Mouse (Mus musculus) CH12.LX (cell line): Measurements from ENCODE around the gene Hoxa9. TPM values are rescaled to one million over a fixed set of nuclear protein-coding genes. Genes with fewer than 3 reads are reported as not detected.

Experiments
- DNase-seq: peaks from one replicate; pipeline ENCODE4 v3.0.0-alpha.2; 2013; ENCODE audit errors: extremely low read depth
- H3K27ac ChIP-seq: 2 replicates; pipeline ENCODE4 v1.5.1; 2012; ENCODE audit warnings: low read depth, mild to moderate bottlenecking, control low read depth, moderate library complexity; ENCODE audit not compliant: insufficient read depth
- H3K27me3 ChIP-seq: replicated peaks from 2 replicates; pipeline ENCODE3; 2012; ENCODE audit warnings: inconsistent platforms
- H3K36me3 ChIP-seq, 2 experiments: replicated peaks in 1 of 2; 2 replicates each; pipeline versions ENCODE3 to v1.6.1; 2012; ENCODE audit warnings: inconsistent platforms in 1 of 2, low read length in 1 of 2, mild to moderate bottlenecking in 1 of 2, mixed read lengths in 1 of 2, moderate library complexity in 1 of 2; ENCODE audit not compliant: control insufficient read depth in 1 of 2, insufficient read depth in 1 of 2
- H3K4me1 ChIP-seq, 2 experiments: 2 replicates each; pipeline ENCODE4 v1.6.1; 2012; ENCODE audit warnings: inconsistent platforms in 1 of 2, moderate library complexity in 1 of 2; ENCODE audit not compliant: insufficient read depth in 2 of 2, control insufficient read depth in 1 of 2
- H3K4me2 ChIP-seq: 2 replicates; pipeline ENCODE4 v1.6.1; 2012; ENCODE audit warnings: low read depth, mild to moderate bottlenecking, control low read depth; ENCODE audit not compliant: poor library complexity, insufficient read depth, severe bottlenecking
- H3K4me3 ChIP-seq, 3 experiments: fragments of 150-350 bp in 1 of 3; sonication (generic) in 1 of 3; replicated peaks in 1 of 3; 2 replicates each; pipeline versions ENCODE3 to v1.5.1; 2011 to 2012; ENCODE audit warnings: low read depth in 2 of 3, low read length in 2 of 3, mild to moderate bottlenecking in 2 of 3, moderate library complexity in 2 of 3, control low read depth in 1 of 3, improper control_type of control experiment in 1 of 3, inconsistent platforms in 1 of 3, mixed read lengths in 1 of 3; ENCODE audit not compliant: poor library complexity in 1 of 3
- H3K79me2 ChIP-seq: replicated peaks from 2 replicates; pipeline ENCODE4 v1.6.1; 2012; ENCODE audit warnings: mild to moderate bottlenecking, moderate library complexity; ENCODE audit not compliant: control insufficient read depth, poor library complexity, insufficient read depth, severe bottlenecking; ENCODE audit errors: extremely low read depth
- H3K9ac ChIP-seq: 2 replicates; pipeline ENCODE4 v1.6.1; 2012; ENCODE audit warnings: low read depth, mild to moderate bottlenecking, control low read depth, moderate library complexity; ENCODE audit not compliant: insufficient read depth
- H3K9me3 ChIP-seq: replicated peaks from 2 replicates; pipeline ENCODE3; 2012; ENCODE audit warnings: low read length, inconsistent platforms, mixed read lengths
- BHLHE40 ChIP-seq: IDR thresholded peaks from 2 replicates; pipeline ENCODE4 v1.6.1; 2011; ENCODE audit warnings: mild to moderate bottlenecking, low read depth, low read length, improper control_type of control experiment
- CTCF ChIP-seq, 2 experiments: IDR thresholded peaks in 1 of 2; conservative IDR thresholded peaks in 1 of 2; 2 replicates each; pipeline ENCODE4 v1.5.1; 2011 to 2012; ENCODE audit warnings: low read depth in 2 of 2, low read length in 2 of 2, improper control_type of control experiment in 1 of 2, inconsistent platforms in 1 of 2, mild to moderate bottlenecking in 1 of 2, moderate library complexity in 1 of 2
- E2F4 ChIP-seq: IDR thresholded peaks from 2 replicates; pipeline ENCODE4 v1.6.1; 2011; ENCODE audit warnings: low read depth, low read length, improper control_type of control experiment; ENCODE audit not compliant: insufficient replicate concordance
- ELF1 ChIP-seq: IDR thresholded peaks from 2 replicates; pipeline ENCODE4 v1.6.1; 2014; ENCODE audit warnings: low read depth, mild to moderate bottlenecking, inconsistent platforms, low read length, improper control_type of control experiment
- MAFK ChIP-seq: IDR thresholded peaks from 2 replicates; pipeline ENCODE4 v1.6.1; 2011; ENCODE audit warnings: low read length, improper control_type of control experiment; ENCODE audit not compliant: insufficient replicate concordance
- MAX ChIP-seq: IDR thresholded peaks from 2 replicates; pipeline ENCODE4 v1.6.1; 2011; ENCODE audit warnings: low read length, improper control_type of control experiment
- MAZ ChIP-seq: IDR thresholded peaks from 2 replicates; pipeline ENCODE4 v1.6.1; 2012; ENCODE audit warnings: low read depth, mild to moderate bottlenecking, inconsistent platforms, low read length, improper control_type of control experiment, moderate library complexity
- MEF2A ChIP-seq: IDR thresholded peaks from 2 replicates; pipeline ENCODE4 v1.6.1; 2014; ENCODE audit warnings: low read depth, mild to moderate bottlenecking, inconsistent platforms, low read length, improper control_type of control experiment, borderline replicate concordance
- MXI1 ChIP-seq: IDR thresholded peaks from 2 replicates; pipeline ENCODE4 v1.6.1; 2011; ENCODE audit warnings: mild to moderate bottlenecking, low read depth, low read length, improper control_type of control experiment
- MYC ChIP-seq: IDR thresholded peaks from 2 replicates; pipeline ENCODE4 v1.6.1; 2011; ENCODE audit warnings: low read depth, mild to moderate bottlenecking, improper control_type of control experiment, low read length
- NELFE ChIP-seq: IDR thresholded peaks from 2 replicates; pipeline ENCODE4 v1.6.1; 2011; ENCODE audit warnings: low read depth, low read length, improper control_type of control experiment
- PAX5 ChIP-seq: IDR thresholded peaks from 2 replicates; pipeline ENCODE4 v1.6.1; 2012; ENCODE audit warnings: low read length, inconsistent platforms, mixed read lengths
- POLR2AphosphoS2 ChIP-seq: IDR thresholded peaks from 2 replicates; pipeline ENCODE4 v1.6.1; 2011; ENCODE audit warnings: low read depth, low read length, improper control_type of control experiment
- SMC3 ChIP-seq: IDR thresholded peaks from 2 replicates; pipeline ENCODE4 v1.6.1; 2011; ENCODE audit warnings: low read depth, low read length, improper control_type of control experiment
- TBP ChIP-seq: conservative IDR thresholded peaks from 2 replicates; pipeline ENCODE4 v1.6.1; 2011; ENCODE audit warnings: low read depth, low read length, improper control_type of control experiment
- TCF12 ChIP-seq: IDR thresholded peaks from 2 replicates; pipeline ENCODE4 v1.6.1; 2014; ENCODE audit warnings: low read depth, mild to moderate bottlenecking, inconsistent platforms, low read length, improper control_type of control experiment
- UBTF ChIP-seq: IDR thresholded peaks from 2 replicates; pipeline ENCODE4 v1.6.1; 2012; ENCODE audit warnings: low read depth, mild to moderate bottlenecking, inconsistent platforms, low read length, improper control_type of control experiment, moderate library complexity
- USF1 ChIP-seq: IDR thresholded peaks from 2 replicates; pipeline ENCODE4 v1.6.1; 2014; ENCODE audit warnings: low read depth, mild to moderate bottlenecking, inconsistent platforms, low read length, improper control_type of control experiment
- USF2 ChIP-seq: conservative IDR thresholded peaks from 2 replicates; pipeline ENCODE4 v1.6.1; 2011; ENCODE audit warnings: low read depth, low read length, improper control_type of control experiment
- ZC3H11A ChIP-seq: IDR thresholded peaks from 2 replicates; pipeline ENCODE4 v1.6.1; 2012; ENCODE audit warnings: low read depth, mild to moderate bottlenecking, inconsistent platforms, low read length, improper control_type of control experiment
- ZKSCAN1 ChIP-seq: IDR thresholded peaks from 2 replicates; pipeline ENCODE4 v1.6.1; 2012; ENCODE audit warnings: low read depth, inconsistent platforms, low read length, improper control_type of control experiment, borderline replicate concordance
- ZNF384 ChIP-seq: IDR thresholded peaks from 2 replicates; pipeline ENCODE4 v1.6.1; 2012; ENCODE audit warnings: low read depth, low read length, improper control_type of control experiment, inconsistent platforms
- dilution Hi-C: fragments of 300-500 bp; cut with MboI; formaldehyde crosslinking; loops from 2 replicates; pipeline ENCODE4 v1.14.3; 2020; ENCODE audit warnings: low sequenced_read_pairs; ENCODE audit not compliant: extremely low pct_unique_long_range_greater_than_20kb, extremely low pct_ligation_motif_present
- in situ Hi-C: fragments of 300-500 bp; cut with MboI; formaldehyde crosslinking; loops from 3 replicates; pipeline ENCODE4 v1.14.3; 2019; ENCODE audit warnings: low sequenced_read_pairs, low pct_ligation_motif_present, low pct_unique_long_range_greater_than_20kb, mixed read lengths
- polyA plus RNA-seq: library from polyadenylated mRNA; unstranded; fragments of >175 nt; gene quantifications from 2 replicates; pipeline ENCODE4 v1.2.1, GENCODE M21; 2012; ENCODE audit warnings: low read depth; ENCODE audit not compliant: insufficient read length
- total RNA-seq, 2 experiments: library from RNA; depleted of rRNA; stranded (reverse); fragments of 300-350 nt in 1 of 2; fragments of >200 nt in 1 of 2; gene quantifications; 2 replicates each; pipeline ENCODE4 v1.2.3; 2012 to 2014

The Hoxa9 gene
- total and polyA plus RNA-seq, 3 experiments: 0.30 to 0.47 (median 0.30) TPM

DNA sequence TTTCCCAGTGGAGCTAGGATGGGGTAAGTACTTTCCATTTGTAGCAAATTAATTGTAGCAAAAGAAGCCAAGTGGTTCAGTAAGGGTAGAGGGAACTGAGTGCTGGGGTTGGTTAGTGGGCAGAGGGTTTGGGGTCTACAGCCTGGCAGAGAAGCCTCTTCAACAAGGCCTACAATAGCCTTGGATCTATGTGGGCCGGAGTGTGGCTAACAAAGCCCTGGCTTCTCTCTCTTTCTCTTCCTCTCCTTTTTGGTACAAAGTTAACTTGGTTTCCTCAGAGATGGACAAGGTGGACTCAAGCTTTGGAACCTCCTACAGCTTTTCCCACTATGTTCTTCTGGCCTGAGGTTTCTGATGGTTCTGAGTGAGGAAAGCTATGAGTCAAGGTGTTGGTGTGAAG lies 29.6 kb downstream of the Hoxa9 start:
- H3K4me1 ChIP-seq: peaks cover 0 to 5% of the 10 kb centered on the region in 2 experiments; a peak in 1 of 4 replicates
- no peak overlapping the region for H3K4me2 ChIP-seq
- no peaks in the 10 kb centered on the region for H3K79me2 ChIP-seq
- in situ Hi-C loops (loop anchor here (25.0 kb wide), 1 partner anchor 189 kb away; the partner anchor contains the start of gene Skap2), dilution Hi-C loops (no loop called here)
- H3K27me3 ChIP-seq: no peaks in the 10 kb centered on the region
- H3K9ac ChIP-seq: no peak overlapping the region
- peaks cover 31% of the 10 kb centered on the region for H3K9me3 ChIP-seq
- no peak for DNase-seq
- peaks cover 21 to 35% of the 10 kb centered on the region in 2 experiments for H3K36me3 ChIP-seq
- no peak overlapping the region for H3K4me3 ChIP-seq
- no peak overlapping the region for H3K27ac ChIP-seq
- TF ChIP-seq USF1 (no peak), E2F4 (no peak), MAFK (no peak), USF2 (no peak), MAX (no peak), BHLHE40 (no peak), ZNF384 (no peak), CTCF (conservative IDR thresholded peaks at IDR 0.05 in 1 of 2, IDR thresholded peaks at IDR 0.05 in 1 of 2; ENCODE audit: low read depth in 2 of 2, low read length in 2 of 2) (no peak), ZKSCAN1 (no peak), POLR2AphosphoS2 (no peak), TCF12 (no peak), PAX5 (no peak), ELF1 (no peak), MXI1 (no peak), MEF2A (no peak), NELFE (no peak), MAZ (no peak), TBP (no peak), UBTF (no peak), MYC (no peak)
- TF ChIP-seq, all 38 proteins: peak for 0

DNA sequence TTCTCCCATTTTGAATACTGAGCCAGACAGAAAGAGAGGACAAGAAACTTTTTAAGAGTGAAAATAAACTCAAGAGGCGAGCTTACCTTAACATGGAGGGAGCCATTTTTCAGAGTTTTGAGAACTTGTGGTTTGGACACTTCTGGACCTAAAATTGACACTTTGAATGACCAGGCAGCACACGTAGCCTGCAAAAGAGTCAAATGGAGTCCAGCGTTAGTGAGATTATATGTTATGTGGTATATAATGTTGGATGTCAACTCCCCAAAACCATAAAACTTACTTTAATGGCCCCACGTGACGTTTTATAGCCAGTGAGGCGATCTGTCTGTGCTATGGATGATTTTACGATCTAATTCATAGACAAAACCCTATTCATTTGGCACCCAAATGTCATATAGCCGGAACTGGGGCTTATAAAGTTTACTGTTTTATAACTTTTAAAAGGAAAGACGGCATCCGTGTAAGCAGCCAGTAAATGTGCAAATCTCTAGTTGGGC lies 30.1 kb downstream of the Hoxa9 start:
- H3K9me3 ChIP-seq: peaks cover 27% of the 10 kb centered on the region
- dilution Hi-C loops: no loop called here
- no peaks in the 10 kb centered on the region for H3K27me3 ChIP-seq
- H3K4me3 ChIP-seq: no peak overlapping the region
- H3K4me1 ChIP-seq: peaks cover 0 to 5% of the 10 kb centered on the region in 2 experiments; a peak in 1 of 4 replicates
- TF ChIP-seq SMC3 (no peak), ZC3H11A (no peak), USF2 (no peak), PAX5 (no peak), TBP (no peak)
- in situ Hi-C loops: loop anchor here (25.0 kb wide), 1 partner anchor 188 kb away; the partner anchor contains the start of gene Skap2
- DNase-seq: no peak
- H3K4me2 ChIP-seq: no peak overlapping the region
- H3K9ac ChIP-seq: no peak overlapping the region
- H3K36me3 ChIP-seq: peaks cover 16 to 30% of the 10 kb centered on the region in 2 experiments
- H3K27ac ChIP-seq: no peak overlapping the region
- no peaks in the 10 kb centered on the region for H3K79me2 ChIP-seq
